Mouse (Mus musculus) heart, embryonic 12.5 days (tissue): ENCODE measurements around the gene C87436. TPM values are rescaled to one million over a fixed set of nuclear protein-coding genes. Genes with fewer than 3 reads are reported as not detected.

Experiments
- ATAC-seq: fragments of 200-750 bp; cut with Nextera tagmentation; 2 replicates; pipeline ENCODE4 v1.8.0; 2017; ENCODE audit warnings: moderate TSS enrichment, moderate library complexity; ENCODE audit not compliant: insufficient number of reproducible peaks, low FRiP score
- H3K27ac ChIP-seq: fragments of 300-500 bp; sonication (generic); 2 replicates; pipeline ENCODE4 v1.5.1; 2016; ENCODE audit warnings: mild to moderate bottlenecking, moderate library complexity; ENCODE audit not compliant: poor library complexity, severe bottlenecking
- H3K27me3 ChIP-seq: fragments of 300-500 bp; sonication (generic); replicated peaks from 2 replicates; pipeline ENCODE4 v1.6.1; 2016; ENCODE audit warnings: mild to moderate bottlenecking, moderate library complexity
- H3K36me3 ChIP-seq: fragments of 300-500 bp; sonication (generic); 2 replicates; pipeline ENCODE4 v1.6.1; 2016; ENCODE audit warnings: mild to moderate bottlenecking, moderate library complexity
- H3K4me1 ChIP-seq: fragments of 300-500 bp; sonication (generic); replicated peaks from 2 replicates; pipeline ENCODE4 v1.6.1; 2016; ENCODE audit warnings: mild to moderate bottlenecking
- H3K4me2 ChIP-seq: fragments of 300-500 bp; sonication (generic); 2 replicates; pipeline ENCODE4 v1.6.1; 2016; ENCODE audit warnings: mild to moderate bottlenecking, moderate library complexity
- H3K4me3 ChIP-seq: fragments of 300-500 bp; sonication (generic); 2 replicates; pipeline ENCODE4 v1.5.1; 2016; ENCODE audit warnings: mild to moderate bottlenecking
- H3K9ac ChIP-seq: fragments of 300-500 bp; sonication (generic); 2 replicates; pipeline ENCODE4 v1.6.1; 2016; ENCODE audit warnings: mild to moderate bottlenecking, moderate library complexity
- H3K9me3 ChIP-seq: fragments of 300-500 bp; sonication (generic); replicated peaks from 2 replicates; pipeline ENCODE4 v1.6.1; 2016; ENCODE audit warnings: mild to moderate bottlenecking, moderate library complexity
- WGBS: fragments of 180-500 bp; shearing (Covaris S2); methylation state at CpG from one replicate; pipeline ENCODE4 v1.1.7; 2016; 5-methylcytosine and 5-hydroxymethylcytosine counted together
- polyA plus RNA-seq: library from polyadenylated mRNA; unstranded; fragments of >200 nt; fragmentation: Nextera tagmentation; extraction: Ambion mirVana; gene quantifications from 2 replicates; pipeline ENCODE4 v1.2.1, GENCODE M21; 2016

C87436 gene
- polyA plus RNA-seq = 16.2 and 18.0 TPM in 2 replicates

- Histone ChIP-seq H3K27ac (peak within 1 kb of the TSS; percentile 93), H3K36me3 (peaks cover 44% of the 10 kb centered on the region), H3K9ac (peak within 1 kb of the TSS; percentile 77), H3K9me3 (no peaks in the 10 kb centered on the region), H3K27me3 (no peaks in the 10 kb centered on the region), H3K4me1 (peaks cover 7% of the 10 kb centered on the region), H3K4me2 (peak within 1 kb of the TSS; percentile 78), H3K4me3 (peak within 1 kb of the TSS; percentile 74)
- peak; percentile 96 for ATAC-seq
- WGBS = under 1% methylated on average over 59 of the region's 59 CpGs
Observed at GRCm38 (mm10) chr6:86438272-86439118, at the start of gene C87436. Gene C87436, plus strand, starts transcription at chr6:86438374.

- no peak for ATAC-seq
- peaks cover 64% of the 10 kb centered on the region for H3K36me3 ChIP-seq
- H3K9me3 ChIP-seq = no peaks in the 10 kb centered on the region
- H3K27ac ChIP-seq = no peak overlapping the region
- H3K9ac ChIP-seq = no peak overlapping the region
- H3K27me3 ChIP-seq = no peaks in the 10 kb centered on the region
- H3K4me1 ChIP-seq = 0 out of 2 replicates have a peak, but pooled peaks cover 5% of the 10 kb centered on the region
- 59% methylated on average over 18 of the region's 18 CpGs for WGBS
- H3K4me2 ChIP-seq = no peak overlapping the region
- no peak overlapping the region for H3K4me3 ChIP-seq
Observed at GRCm38 (mm10) chr6:86388461-86388860, 49.7 kb upstream of the C87436 start.

- Histone ChIP-seq H3K9ac (no peak overlapping the region), H3K27me3 (no peaks in the 10 kb centered on the region), H3K4me1 (peaks cover 25% of the 10 kb centered on the region), H3K9me3 (no peaks in the 10 kb centered on the region), H3K27ac (no peak overlapping the region), H3K4me2 (no peak overlapping the region), H3K4me3 (no peak overlapping the region), H3K36me3 (peaks cover 69% of the 10 kb centered on the region)
- WGBS = 91% methylated on average over 5 of the region's 5 CpGs
- ATAC-seq = no peak
Observed at GRCm38 (mm10) chr6:86391326-86391725, 46.8 kb upstream of the C87436 start.

GRCm38 (mm10) chr6:86393187-86393586 is 45.0 kb upstream of the C87436 start:
- no peak overlapping the region for H3K4me3 ChIP-seq
- H3K36me3 ChIP-seq = peaks cover 57% of the 10 kb centered on the region
- H3K4me1 ChIP-seq = peaks cover 32% of the 10 kb centered on the region
- no peak overlapping the region for H3K4me2 ChIP-seq
- no peaks in the 10 kb centered on the region for H3K9me3 ChIP-seq
- whole genome bisulfite sequencing = 100% methylated on average over 1 of the region's 1 CpGs
- H3K27ac ChIP-seq = no peak overlapping the region
- H3K9ac ChIP-seq = no peak overlapping the region
- no peak for ATAC-seq
- no peaks in the 10 kb centered on the region for H3K27me3 ChIP-seq

GRCm38 (mm10) chr6:86394078-86394720 is 44.0 kb upstream of the C87436 start:
- WGBS = 88% methylated on average over 17 of the region's 17 CpGs
- Histone ChIP-seq H3K27ac (no peak overlapping the region), H3K9me3 (no peaks in the 10 kb centered on the region), H3K36me3 (peaks cover 47% of the 10 kb centered on the region), H3K4me2 (no peak overlapping the region), H3K27me3 (no peaks in the 10 kb centered on the region), H3K9ac (no peak overlapping the region), H3K4me3 (no peak overlapping the region), H3K4me1 (peaks cover 27% of the 10 kb centered on the region)
- no peak for ATAC-seq

- Histone ChIP-seq H3K4me3 (peak overlapping the region; percentile 0; the same call in 1 of the 2 replicates), H3K9me3 (no peaks in the 10 kb centered on the region), H3K4me2 (peak overlapping the region; percentile 90), H3K27me3 (no peaks in the 10 kb centered on the region), H3K36me3 (peaks cover 39% of the 10 kb centered on the region), H3K9ac (peak overlapping the region; percentile 44; the same call in 1 of the 2 replicates), H3K27ac (no peak overlapping the region), H3K4me1 (peaks cover 27% of the 10 kb centered on the region)
- 75% methylated on average over 9 of the region's 9 CpGs for WGBS
- no peak for ATAC-seq
Observed at GRCm38 (mm10) chr6:86395021-86395420, 43.2 kb upstream of the C87436 start.

GRCm38 (mm10) chr6:86395969-86396368 is 42.2 kb upstream of the C87436 start:
- Histone ChIP-seq H3K9me3 (no peaks in the 10 kb centered on the region), H3K4me3 (peak overlapping the region; percentile 86), H3K4me1 (peaks cover 30% of the 10 kb centered on the region), H3K36me3 (peaks cover 29% of the 10 kb centered on the region), H3K27ac (peak overlapping the region; percentile 84; the same call in 1 of the 2 replicates), H3K4me2 (peak overlapping the region; percentile 90), H3K27me3 (no peaks in the 10 kb centered on the region), H3K9ac (peak overlapping the region; percentile 84)
- 33% methylated on average over 10 of the region's 10 CpGs for WGBS
- no peak for ATAC-seq

GRCm38 (mm10) chr6:86396581-86397256 is 41.5 kb upstream of the C87436 start, which contains the start of gene Pcyox1:
Gene Pcyox1, minus strand, starts transcription at chr6:86397154.
- peak; percentile 93 for ATAC-seq
- H3K4me1 ChIP-seq = peaks cover 31% of the 10 kb centered on the region
- peak within 1 kb of the TSS; percentile 90 for H3K4me2 ChIP-seq
- H3K9ac ChIP-seq = peak within 1 kb of the TSS; percentile 84
- peaks cover 22% of the 10 kb centered on the region for H3K36me3 ChIP-seq
- no peaks in the 10 kb centered on the region for H3K9me3 ChIP-seq
- H3K27ac ChIP-seq = peak within 1 kb of the TSS; percentile 84
- H3K27me3 ChIP-seq = no peaks in the 10 kb centered on the region
- peak within 1 kb of the TSS; percentile 86 for H3K4me3 ChIP-seq
- WGBS = under 1% methylated on average over 50 of the region's 51 CpGs

GRCm38 (mm10) chr6:86397257-86397980 is 40.8 kb upstream of the C87436 start:
- Histone ChIP-seq H3K9ac (peak overlapping the region; percentile 84), H3K27me3 (no peaks in the 10 kb centered on the region), H3K27ac (peak overlapping the region; percentile 84; the same call in 1 of the 2 replicates), H3K9me3 (no peaks in the 10 kb centered on the region), H3K4me3 (peak overlapping the region; percentile 86), H3K4me2 (peak overlapping the region; percentile 90), H3K36me3 (peaks cover 15% of the 10 kb centered on the region), H3K4me1 (peaks cover 31% of the 10 kb centered on the region)
- 3% methylated on average over 14 of the region's 14 CpGs for WGBS
- no peak for ATAC-seq

- Histone ChIP-seq H3K4me2 (no peak overlapping the region), H3K9ac (no peak overlapping the region), H3K27me3 (no peaks in the 10 kb centered on the region), H3K4me1 (peaks cover 31% of the 10 kb centered on the region), H3K9me3 (no peaks in the 10 kb centered on the region), H3K27ac (no peak overlapping the region), H3K4me3 (no peak overlapping the region), H3K36me3 (peaks cover 5% of the 10 kb centered on the region; the same call in 1 of the 2 replicates)
- ATAC-seq = no peak
- WGBS = 77% methylated on average over 2 of the region's 2 CpGs
Observed at GRCm38 (mm10) chr6:86398986-86399385, 39.2 kb upstream of the C87436 start.
